ENCODE assay signal across 20 mouse cellular contexts in genomic region chr2:165098861-165099260, GRCm38 (mm10). TPM values are rescaled to one million over a fixed set of nuclear protein-coding genes. Genes with fewer than 3 reads are reported as not detected.
"Had no signal": no experiment of that assay in that cellular context is flagged by ENCODE, and none has a peak within 500 bp of the region (broad histone marks: within the 10 kb centered on the region; RNA-seq: fewer than 3 reads in every experiment).

No protein-coding gene starts in this region.

- H3K4me1 ChIP-seq: liver, embryonic 15.5 days had no signal

- H3K9ac ChIP-seq: liver, embryonic 15.5 days; midbrain, embryonic 13.5 days had no signal

- H3K27ac ChIP-seq: kidney, postnatal 0 days; left cerebral cortex, adult 2 months; limb, embryonic 10.5 days; liver, embryonic 15.5 days; midbrain, embryonic 13.5 days had no signal

- H3K4me2 ChIP-seq: liver, embryonic 11.5 days; liver, embryonic 15.5 days; midbrain, embryonic 13.5 days had no signal

- H3K9me3 ChIP-seq: limb, embryonic 10.5 days; liver, embryonic 15.5 days; midbrain, embryonic 13.5 days had no signal

- H3K4me3 ChIP-seq: left cerebral cortex, adult 2 months; limb, embryonic 10.5 days; liver, embryonic 15.5 days; midbrain, embryonic 13.5 days had no signal

- ATAC-seq: lung, postnatal 0 days; midbrain, embryonic 13.5 days had no signal

- DNase-seq: lung, adult 2 months; lung, postnatal 36 days; right cerebral cortex, postnatal 25 days; thymus, postnatal 36 days had no signal

- H3K36me3 ChIP-seq: limb, embryonic 10.5 days; liver, embryonic 15.5 days; midbrain, embryonic 13.5 days had no signal

RNA-seq across cellular contexts. Expression of gene 1700025C18Rik, which starts 8.3 kb away (rescaled TPM):
- total RNA-seq: layer of hippocampus, postnatal 25 days; left cerebral cortex, adult 2 months; left cerebral cortex, postnatal 14 days; megakaryocyte progenitor cell, adult 5-6 weeks; midbrain, postnatal 0 days had no signal
- polyA plus RNA-seq: kidney, postnatal 0 days; limb, embryonic 10.5 days; limb, embryonic 14.5 days; liver, embryonic 11.5 days; liver, embryonic 15.5 days; lung, adult 2 months; lung, postnatal 0 days; midbrain, embryonic 13.5 days; midbrain, postnatal 0 days; neural tube, embryonic 14.5 days; small intestine, adult 2 months; stomach, embryonic 16.5 days; thymus, postnatal 0 days had no signal
